Mouse (Mus musculus) heart, embryonic 10.5 days (tissue): ENCODE data around the gene Wdr61. TPM values are rescaled to one million over a fixed set of nuclear protein-coding genes. Genes with fewer than 3 reads are reported as not detected.

Experiments
- DNase-seq: peaks from one replicate; pipeline ENCODE4 v3.0.0-alpha.2; 2017; ENCODE audit warnings: low spot score
- H3K27ac ChIP-seq: fragments of 300-500 bp; sonication (generic); 2 replicates; pipeline ENCODE4 v1.5.1; 2016; ENCODE audit warnings: mild to moderate bottlenecking
- H3K27me3 ChIP-seq: fragments of 300-500 bp; sonication (generic); 2 replicates; pipeline ENCODE4 v1.6.1; 2016; ENCODE audit warnings: mild to moderate bottlenecking; ENCODE audit not compliant: poor library complexity, insufficient read depth, severe bottlenecking
- H3K36me3 ChIP-seq: fragments of 300-500 bp; sonication (generic); 2 replicates; pipeline ENCODE4 v1.6.1; 2016; ENCODE audit warnings: mild to moderate bottlenecking, moderate library complexity
- H3K4me1 ChIP-seq: fragments of 300-500 bp; sonication (generic); 2 replicates; pipeline ENCODE4 v1.6.1; 2016; ENCODE audit warnings: mild to moderate bottlenecking
- H3K4me3 ChIP-seq: fragments of 300-500 bp; sonication (generic); 2 replicates; pipeline ENCODE4 v1.5.1; 2016; ENCODE audit warnings: mild to moderate bottlenecking, moderate library complexity
- H3K9me3 ChIP-seq: fragments of 300-500 bp; sonication (generic); 2 replicates; pipeline ENCODE4 v1.6.1; 2016; ENCODE audit warnings: mild to moderate bottlenecking, moderate library complexity
- WGBS: fragments of 180-500 bp; shearing (Covaris S2); methylation state at CpG from one replicate; pipeline ENCODE4 v1.1.7; 2016; 5-methylcytosine and 5-hydroxymethylcytosine counted together
- polyA plus RNA-seq: library from polyadenylated mRNA; unstranded; fragments of >200 nt; fragmentation: Nextera tagmentation; extraction: Ambion mirVana; gene quantifications from 2 replicates; pipeline ENCODE4 v1.2.1, GENCODE M21; 2016

The Wdr61 gene
- polyA plus RNA-seq, 1 experiment from 2014 or later, result 151 TPM

DNA sequence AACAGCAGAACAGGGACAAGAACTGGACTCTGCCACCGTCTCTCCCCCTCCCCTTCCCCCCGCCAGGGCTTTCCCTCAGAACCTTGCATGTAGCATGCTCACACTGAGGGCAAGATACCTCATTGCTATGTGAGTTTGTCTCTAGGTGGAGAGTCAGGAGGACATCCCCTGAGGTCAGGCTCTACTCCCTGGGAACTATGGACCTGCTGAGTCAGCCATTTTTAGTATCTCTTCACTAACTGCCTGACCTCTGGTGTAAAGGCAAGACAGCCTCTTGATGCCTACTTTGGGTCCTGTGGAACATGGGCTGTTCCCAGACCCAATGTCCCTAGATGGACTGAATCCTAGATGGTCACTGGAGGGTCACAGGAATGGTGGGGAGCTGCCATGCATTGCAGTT lies 17.4 kb upstream of the Wdr61 start:
- Histone ChIP-seq H3K4me1 (peaks cover 16% of the 10 kb centered on the region; the same call in 1 of the 2 replicates), H3K36me3 (no peaks in the 10 kb centered on the region), H3K9me3 (no peaks in the 10 kb centered on the region), H3K4me3 (no peak overlapping the region), H3K27ac (no peak overlapping the region), H3K27me3 (peaks cover 41% of the 10 kb centered on the region)
- no peak for DNase-seq
- whole genome bisulfite sequencing, result 87% methylated on average over 2 of the region's 2 CpGs

DNA sequence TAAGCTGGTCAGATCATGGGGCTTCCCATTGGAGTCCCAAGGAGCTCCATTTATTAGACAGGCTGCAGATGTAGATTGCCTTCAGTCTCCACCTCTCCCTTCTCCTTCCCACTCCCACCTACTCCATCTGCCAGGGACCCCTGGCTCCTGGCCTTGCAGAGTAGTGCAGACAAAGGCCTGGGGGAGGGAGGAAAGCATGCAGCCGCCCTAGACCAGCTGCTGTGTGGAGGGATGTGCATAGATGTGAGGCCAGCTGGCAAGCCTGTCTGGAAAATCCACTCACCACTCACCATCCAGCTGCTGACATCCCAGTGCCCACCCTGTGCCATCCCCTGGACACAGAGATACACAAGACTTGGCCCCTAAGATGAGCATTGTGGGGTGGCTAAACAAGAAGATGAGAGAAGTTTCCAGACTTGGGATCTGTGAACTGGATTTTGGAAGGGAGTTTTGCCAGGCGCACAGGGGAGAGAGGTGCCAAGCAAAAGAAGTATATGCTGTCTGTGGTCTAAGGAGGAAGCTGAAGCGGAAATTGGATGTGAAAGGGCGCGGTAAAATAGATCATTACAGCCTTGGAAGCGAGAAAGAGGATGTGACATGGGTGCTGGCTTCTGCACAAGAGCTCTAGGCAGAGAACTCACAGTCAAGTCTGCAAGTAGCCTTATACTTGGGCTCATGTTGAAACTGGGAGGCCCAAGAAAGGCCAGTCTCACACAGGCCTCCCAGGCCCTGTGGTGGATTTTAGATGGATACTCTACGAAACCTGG lies 16.1 kb upstream of the Wdr61 start:
- Histone ChIP-seq H3K4me1 (peaks cover 22% of the 10 kb centered on the region), H3K27ac (no peak overlapping the region), H3K36me3 (no peaks in the 10 kb centered on the region), H3K9me3 (no peaks in the 10 kb centered on the region), H3K4me3 (no peak overlapping the region), H3K27me3 (peaks cover 48% of the 10 kb centered on the region)
- DNase-seq, result no peak
- WGBS, result 85% methylated on average over 7 of the region's 7 CpGs

DNA sequence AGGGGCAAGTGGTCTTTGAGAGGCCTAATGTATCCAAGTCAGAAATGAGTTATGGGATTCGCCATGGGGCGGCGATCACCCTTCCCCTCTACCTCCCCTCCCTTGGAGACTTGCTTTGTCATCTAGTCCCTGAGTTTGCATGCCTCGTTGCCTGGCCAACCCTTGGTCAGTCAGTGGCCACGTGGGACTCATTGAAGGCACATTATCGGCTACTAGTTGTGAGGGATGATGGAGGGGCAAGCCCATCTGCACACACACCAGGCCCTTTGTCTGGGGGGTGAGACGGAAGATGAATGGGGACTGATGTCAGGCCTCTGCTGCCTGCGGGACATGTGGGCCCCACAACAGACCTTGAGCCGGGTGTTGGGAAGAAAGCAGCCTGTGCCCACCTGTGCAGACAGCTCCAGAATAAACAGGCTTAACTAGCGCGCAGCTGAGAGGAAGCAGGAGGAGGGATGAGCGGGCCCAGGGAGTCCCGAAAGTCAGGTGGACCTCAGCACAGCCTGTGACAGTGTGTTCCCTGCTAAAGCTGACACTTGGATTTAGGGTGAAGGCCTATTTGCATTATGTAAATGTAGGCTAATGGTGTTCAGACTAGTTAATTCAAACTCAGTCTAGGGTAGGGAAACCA lies 11.5 kb upstream of the Wdr61 start:
- Histone ChIP-seq H3K27ac (no peak overlapping the region), H3K4me3 (no peak overlapping the region), H3K4me1 (peaks cover 14% of the 10 kb centered on the region), H3K27me3 (peaks cover 22% of the 10 kb centered on the region; the same call in 1 of the 2 replicates), H3K9me3 (no peaks in the 10 kb centered on the region), H3K36me3 (no peaks in the 10 kb centered on the region)
- WGBS, result 66% methylated on average over 13 of the region's 13 CpGs
- DNase-seq, result no peak

DNA sequence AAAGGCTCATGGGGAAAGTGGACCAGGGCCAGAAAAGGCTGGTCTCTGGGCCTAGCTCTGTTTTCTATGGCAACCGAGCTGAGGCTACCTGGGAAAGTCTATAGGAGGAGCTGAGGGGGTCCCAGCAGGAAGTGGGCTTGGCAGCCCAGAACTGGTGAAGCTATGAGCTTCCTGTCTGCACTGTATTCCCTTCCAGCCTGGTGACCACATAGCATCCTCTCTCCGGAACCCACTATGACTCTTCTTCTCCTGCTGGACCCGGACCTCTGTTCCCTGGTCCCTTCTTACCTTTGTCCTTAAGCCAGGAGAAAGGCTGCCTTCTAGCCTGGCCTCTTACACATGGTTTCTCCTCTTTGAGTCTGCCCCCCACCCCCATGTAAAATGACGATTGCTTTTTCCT lies 9.6 kb upstream of the Wdr61 start:
- peaks cover 7% of the 10 kb centered on the region for H3K4me1 ChIP-seq
- no peak overlapping the region for H3K27ac ChIP-seq
- no peak overlapping the region for H3K4me3 ChIP-seq
- 63% methylated on average over 4 of the region's 4 CpGs for WGBS
- DNase-seq, result no peak
- no peaks in the 10 kb centered on the region for H3K9me3 ChIP-seq
- H3K27me3 ChIP-seq, result peaks cover 13% of the 10 kb centered on the region; the same call in 1 of the 2 replicates
- no peaks in the 10 kb centered on the region for H3K36me3 ChIP-seq

DNA sequence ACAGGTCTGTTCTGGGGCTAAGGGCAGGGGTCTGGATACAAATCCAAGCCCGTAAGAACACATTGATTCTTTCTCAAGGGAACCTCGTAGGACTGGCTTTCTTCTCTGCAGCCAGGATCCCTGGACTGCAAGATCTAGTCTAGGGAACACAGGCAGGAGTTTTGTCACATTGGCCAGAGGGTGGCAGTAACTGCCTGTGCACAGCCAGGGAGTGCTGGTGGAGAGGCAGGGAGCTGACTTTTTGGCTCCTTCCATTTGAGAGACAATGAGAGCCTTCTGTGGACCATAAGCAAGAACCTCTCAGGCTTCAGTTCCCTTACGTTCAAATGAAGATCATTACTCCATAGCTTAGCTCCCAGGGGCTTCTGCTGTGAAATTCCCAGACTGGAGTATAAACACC lies 4.1 kb upstream of the Wdr61 start:
- no peaks in the 10 kb centered on the region for H3K36me3 ChIP-seq
- H3K27ac ChIP-seq, result no peak overlapping the region
- no peak overlapping the region for H3K4me3 ChIP-seq
- H3K4me1 ChIP-seq, result peaks cover 8% of the 10 kb centered on the region
- no peaks in the 10 kb centered on the region for H3K9me3 ChIP-seq
- WGBS, result 33% methylated on average over 3 of the region's 3 CpGs
- H3K27me3 ChIP-seq, result peaks cover 6% of the 10 kb centered on the region; the same call in 1 of the 2 replicates
- DNase-seq, result peak; percentile 83

DNA sequence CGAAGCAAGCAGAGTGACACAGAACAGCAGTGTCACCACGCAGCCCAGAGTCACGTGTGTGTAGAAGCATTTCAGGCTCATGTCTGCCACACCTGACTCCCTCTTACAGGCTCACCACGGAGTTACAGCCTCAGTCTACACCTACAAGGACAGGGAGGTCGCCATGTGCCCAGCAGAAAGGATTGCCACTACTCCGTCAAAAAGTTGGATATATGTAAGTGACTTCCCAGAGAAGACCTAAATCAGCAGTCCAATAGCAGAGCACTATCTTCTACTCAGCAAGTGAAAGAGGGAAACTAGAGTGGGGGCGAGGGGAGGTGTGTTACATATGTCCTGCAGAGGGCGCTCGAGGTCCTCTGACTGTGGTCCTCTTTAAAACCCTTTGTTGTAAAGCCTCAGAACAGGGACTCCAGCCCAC lies 2.0 kb upstream of the Wdr61 start:
- peak; percentile 87 for DNase-seq
- WGBS, result 17% methylated on average over 9 of the region's 9 CpGs
- H3K36me3 ChIP-seq, result no peaks in the 10 kb centered on the region
- peaks cover 14% of the 10 kb centered on the region for H3K4me1 ChIP-seq
- peak overlapping the region; percentile 20; the same call in 1 of the 2 replicates for H3K4me3 ChIP-seq
- no peaks in the 10 kb centered on the region for H3K27me3 ChIP-seq
- no peaks in the 10 kb centered on the region for H3K9me3 ChIP-seq
- H3K27ac ChIP-seq, result 0 out of 2 replicates have a peak overlapping the region, but pooled peaks have one; percentile 2

DNA sequence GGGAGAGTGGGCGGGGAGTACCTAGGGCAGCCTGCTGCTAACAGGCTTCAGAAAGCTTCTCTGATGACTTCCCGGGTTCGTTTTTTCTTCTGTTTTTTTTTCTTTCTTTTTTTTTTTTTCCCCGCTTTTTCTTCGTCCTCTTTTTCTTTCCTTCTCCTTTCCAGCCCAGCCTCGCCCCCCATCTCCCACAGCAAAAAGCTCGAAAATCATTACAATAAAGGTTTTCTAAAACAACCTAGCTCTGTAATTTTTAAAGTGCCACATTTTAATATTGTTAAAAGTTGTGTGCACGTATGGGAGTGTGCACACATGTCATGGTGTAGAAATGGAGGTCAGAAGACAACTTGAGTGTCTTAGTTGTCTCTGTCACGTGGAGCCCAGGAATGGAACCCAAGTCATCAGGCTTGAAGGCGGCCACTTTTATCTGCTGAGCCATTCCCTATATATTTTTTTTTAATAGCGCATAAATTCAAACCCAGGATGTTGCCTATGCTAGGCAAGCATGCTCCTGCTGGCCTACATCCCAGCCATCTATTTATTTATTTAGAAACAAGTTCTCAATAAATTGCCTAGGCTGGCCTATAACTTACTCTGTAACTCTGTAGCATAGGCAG lies 427 bp upstream of the Wdr61 start:
- WGBS, result 22% methylated on average over 11 of the region's 11 CpGs
- peaks cover 14% of the 10 kb centered on the region for H3K4me1 ChIP-seq
- peaks cover 9% of the 10 kb centered on the region; the same call in 1 of the 2 replicates for H3K36me3 ChIP-seq
- no peaks in the 10 kb centered on the region for H3K27me3 ChIP-seq
- H3K4me3 ChIP-seq, result peak overlapping the region; percentile 82
- H3K27ac ChIP-seq, result peak overlapping the region; percentile 91
- DNase-seq, result no peak
- no peaks in the 10 kb centered on the region for H3K9me3 ChIP-seq

DNA sequence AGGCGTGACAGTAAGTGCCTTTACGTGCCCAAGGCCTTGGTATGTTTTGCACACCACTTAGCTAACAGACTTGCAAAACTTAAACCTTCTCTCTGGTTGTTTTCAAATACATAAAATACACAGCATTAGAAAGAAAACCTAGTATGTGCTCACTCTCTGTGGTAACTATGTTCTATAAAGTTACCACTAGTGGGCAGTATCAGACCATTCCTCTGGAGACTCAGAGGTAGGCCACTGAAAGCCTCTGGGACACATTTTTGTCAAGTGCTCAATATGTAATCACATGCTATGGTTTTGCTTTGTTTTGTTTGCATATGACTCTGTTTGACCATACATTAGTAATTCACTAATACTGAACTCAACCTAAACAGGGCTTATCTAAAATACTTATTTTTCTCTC lies 2.2 kb downstream of the Wdr61 start:
- Histone ChIP-seq H3K27ac (no peak overlapping the region), H3K27me3 (no peaks in the 10 kb centered on the region), H3K36me3 (peaks cover 35% of the 10 kb centered on the region), H3K4me1 (peaks cover 14% of the 10 kb centered on the region), H3K4me3 (no peak overlapping the region), H3K9me3 (no peaks in the 10 kb centered on the region)
- DNase-seq, result no peak
- 90% methylated on average over 2 of the region's 2 CpGs for WGBS

DNA sequence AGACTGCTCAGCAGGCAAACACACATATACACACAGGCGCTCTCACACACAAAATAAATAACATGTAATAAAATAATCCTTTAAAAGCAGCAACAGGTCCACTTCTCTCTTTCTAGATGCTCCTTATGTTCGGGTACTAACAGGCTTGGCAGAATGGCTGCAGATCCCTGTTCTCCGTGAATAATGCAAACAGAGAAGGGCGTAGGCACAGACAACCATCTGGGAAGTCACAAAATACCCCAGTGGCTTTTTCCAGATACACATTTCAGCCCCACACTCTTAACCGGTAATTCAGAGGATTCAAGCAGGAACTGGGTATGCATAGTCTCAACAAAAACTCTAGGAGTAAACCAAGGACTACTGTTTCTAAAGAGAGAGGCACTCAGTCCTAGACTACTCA lies 8.0 kb downstream of the Wdr61 start:
- Histone ChIP-seq H3K27me3 (no peaks in the 10 kb centered on the region), H3K4me1 (no peaks in the 10 kb centered on the region), H3K36me3 (peaks cover 93% of the 10 kb centered on the region), H3K27ac (no peak overlapping the region), H3K9me3 (no peaks in the 10 kb centered on the region), H3K4me3 (no peak overlapping the region)
- WGBS, result 85% methylated on average over 5 of the region's 5 CpGs
- no peak for DNase-seq

DNA sequence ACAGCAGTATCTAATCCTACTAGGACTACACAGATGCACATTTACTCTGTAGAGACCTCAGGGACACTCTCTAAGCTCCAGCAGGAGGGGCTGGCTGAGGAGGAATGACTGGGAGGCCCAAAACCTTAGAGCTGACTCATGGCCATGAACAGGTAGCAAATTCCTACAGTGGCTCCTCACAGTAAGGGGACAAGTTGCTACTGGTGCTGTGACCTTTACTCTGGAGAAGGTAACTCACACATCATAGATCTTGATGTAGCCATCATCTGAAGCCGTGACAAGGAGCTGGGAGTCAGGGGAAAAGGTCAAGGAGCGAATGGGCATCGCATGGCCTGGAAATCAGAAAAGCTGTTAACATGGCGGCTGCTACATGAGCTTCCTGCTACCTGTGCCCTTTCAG lies 11.7 kb downstream of the Wdr61 start:
- Histone ChIP-seq H3K27ac (no peak overlapping the region), H3K4me3 (no peak overlapping the region), H3K27me3 (no peaks in the 10 kb centered on the region), H3K9me3 (no peaks in the 10 kb centered on the region), H3K4me1 (no peaks in the 10 kb centered on the region), H3K36me3 (peaks cover 92% of the 10 kb centered on the region)
- 95% methylated on average over 4 of the region's 4 CpGs for WGBS
- no peak for DNase-seq

DNA sequence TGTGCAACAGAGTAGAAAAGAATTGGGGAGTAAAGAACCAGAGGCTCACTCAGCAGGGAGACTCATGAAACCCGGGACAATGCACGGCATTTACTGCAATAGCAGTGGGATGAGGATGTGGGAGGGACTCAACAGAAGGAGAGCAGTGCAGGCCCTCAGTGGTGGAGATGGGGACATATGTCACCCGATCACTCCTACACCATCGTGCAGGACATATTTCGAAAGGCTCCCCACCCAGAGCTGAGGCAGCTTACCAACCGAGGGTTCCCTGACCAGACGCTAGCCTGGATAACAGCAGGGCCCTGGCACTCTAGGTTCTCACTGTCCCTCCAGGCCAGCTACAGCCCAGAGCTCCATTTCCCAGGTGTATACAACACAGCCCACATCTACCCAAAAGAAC lies 12.2 kb downstream of the Wdr61 start:
- no peaks in the 10 kb centered on the region for H3K27me3 ChIP-seq
- DNase-seq, result no peak
- no peaks in the 10 kb centered on the region for H3K4me1 ChIP-seq
- no peak overlapping the region for H3K27ac ChIP-seq
- H3K9me3 ChIP-seq, result no peaks in the 10 kb centered on the region
- H3K4me3 ChIP-seq, result no peak overlapping the region
- peaks cover 92% of the 10 kb centered on the region for H3K36me3 ChIP-seq
- 88% methylated on average over 7 of the region's 7 CpGs for WGBS

DNA sequence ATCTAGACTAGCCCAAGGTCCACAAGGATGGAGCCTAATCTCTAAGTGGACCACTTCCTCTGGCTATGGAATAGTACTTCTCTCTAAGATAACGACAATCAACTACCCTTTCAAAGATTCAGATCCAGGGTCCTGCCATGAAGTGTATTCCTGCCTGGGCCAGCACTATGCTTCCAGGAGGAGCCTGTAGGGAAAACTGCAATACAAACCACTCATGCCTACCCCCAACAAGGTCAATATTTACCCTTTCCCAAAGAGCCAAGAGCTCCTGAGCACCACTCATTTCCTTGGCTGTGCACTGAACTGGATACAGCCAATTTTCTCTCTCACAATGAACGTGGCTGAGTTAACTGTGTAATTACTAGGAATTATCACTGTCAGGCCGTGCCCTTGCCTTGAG lies 16.8 kb downstream of the Wdr61 start:
- Histone ChIP-seq H3K27ac (no peak overlapping the region), H3K9me3 (no peaks in the 10 kb centered on the region), H3K4me1 (no peaks in the 10 kb centered on the region), H3K27me3 (no peaks in the 10 kb centered on the region), H3K4me3 (no peak overlapping the region), H3K36me3 (peaks cover 88% of the 10 kb centered on the region)
- WGBS, result 88% methylated on average over 3 of the region's 3 CpGs
- no peak for DNase-seq

DNA sequence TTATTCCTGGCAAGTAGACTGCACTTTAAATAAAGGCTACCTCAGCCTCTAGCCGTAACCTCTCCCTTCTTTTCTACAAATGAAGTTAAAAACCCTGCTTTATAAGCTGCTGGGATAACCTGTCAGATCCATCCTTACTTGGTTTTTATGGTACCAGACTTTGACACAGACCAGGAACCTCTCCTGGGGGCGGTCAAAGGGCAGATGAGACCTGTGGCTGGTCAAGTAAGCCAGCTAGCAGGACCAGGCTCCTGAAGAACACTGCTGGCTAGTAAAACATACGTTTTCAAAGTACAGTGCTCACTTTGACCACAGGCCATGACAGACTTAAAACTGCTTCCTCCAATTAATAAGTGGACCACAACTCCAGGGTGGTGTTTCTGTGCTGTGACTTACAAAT lies 18.5 kb downstream of the Wdr61 start:
- no peaks in the 10 kb centered on the region for H3K9me3 ChIP-seq
- 90% methylated on average over 3 of the region's 3 CpGs for WGBS
- no peaks in the 10 kb centered on the region for H3K27me3 ChIP-seq
- no peak overlapping the region for H3K4me3 ChIP-seq
- peaks cover 92% of the 10 kb centered on the region for H3K36me3 ChIP-seq
- no peak overlapping the region for H3K27ac ChIP-seq
- DNase-seq, result no peak
- H3K4me1 ChIP-seq, result no peaks in the 10 kb centered on the region
